Mouse (Mus musculus) liver, postnatal 0 days (tissue): ENCODE measurements around the gene Rnft2.

Experiments
- CTCF ChIP-seq: sonication (generic); IDR thresholded peaks from 2 replicates; pipeline ENCODE4 v1.5.1; 2016; ENCODE audit warnings: antibody characterized with exemption, low read depth
- EP300 ChIP-seq: IDR thresholded peaks from 2 replicates; pipeline ENCODE4 v1.6.1; 2016; ENCODE audit warnings: antibody characterized with exemption, low read depth, mild to moderate bottlenecking

- TF ChIP-seq CTCF (no peak), EP300 (no peak)
Measured at GRCm38 (mm10) chr5:118230071-118230611, 14.8 kb downstream of the Rnft2 start.
